Mouse (Mus musculus) common myeloid progenitor, adult 5-6 weeks (primary cell): ENCODE data around the gene Gm20518. TPM values are rescaled to one million over a fixed set of nuclear protein-coding genes. Genes with fewer than 3 reads are reported as not detected.

Experiments
- ATAC-seq: replicated peaks from 2 replicates; pipeline ENCODE4 v1.8.0; 2016; ENCODE audit warnings: low read depth, mild to moderate bottlenecking, moderate TSS enrichment, inconsistent platforms; ENCODE audit not compliant: poor library complexity, severe bottlenecking
- total RNA-seq: library from RNA; stranded (forward); fragments of 200-1000, 187-1606 nt; gene quantifications from 2 replicates; pipeline ENCODE4 v1.2.3, GENCODE M21; 2017

Gm20518 gene
- total RNA-seq, result 1.1 TPM in 1 of 2 replicates, not detected in the other

DNA sequence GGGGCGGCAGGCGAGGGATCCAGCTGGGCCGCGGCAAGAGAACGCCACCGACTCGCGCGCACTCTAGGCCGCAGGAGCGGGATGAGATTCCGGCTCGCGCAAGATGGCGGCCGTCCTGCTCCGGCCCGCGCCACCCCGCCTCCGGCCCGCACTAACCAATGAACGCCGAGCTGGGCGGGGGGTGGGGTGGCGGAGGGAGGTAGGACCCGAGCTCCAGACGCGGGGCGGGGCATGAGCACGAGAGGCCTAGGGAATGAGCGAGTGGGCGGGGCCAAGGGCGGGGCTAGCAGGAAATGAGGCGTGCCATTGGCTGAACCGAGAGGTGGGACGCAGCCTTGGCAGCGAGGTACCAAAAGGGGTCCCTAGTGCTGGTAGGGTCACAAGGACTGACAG is at the start of gene Gm20518:
TSS of gene Gm20518 (minus strand) at position 105 of the 393 bp plus-strand sequence.
- peak; percentile 92 for ATAC-seq

- ATAC-seq, result peak; percentile 51
Observed at GRCm38 (mm10) chr16:17939255-17939751, 47.8 kb upstream of the Gm20518 start.

DNA sequence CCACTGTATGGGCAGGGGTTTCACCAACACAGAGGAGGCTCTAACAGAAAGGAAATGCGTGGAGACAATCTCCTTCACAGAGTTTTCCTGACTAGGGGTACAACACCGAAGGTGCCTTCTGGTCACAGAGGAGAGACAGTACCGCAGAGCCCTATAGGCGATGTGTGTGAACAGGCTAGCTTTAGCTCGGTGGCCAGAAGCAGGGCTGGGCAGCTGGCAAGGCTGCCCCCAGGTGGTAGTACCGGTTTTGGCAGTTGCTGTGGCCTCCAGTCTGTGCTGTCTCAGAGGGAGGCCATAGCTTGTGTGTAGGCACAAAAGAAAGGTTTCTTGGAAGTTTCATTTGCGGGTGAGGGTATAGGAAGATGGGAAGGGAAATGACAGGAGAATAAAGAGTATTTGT is 47.4 kb upstream of the Gm20518 start:
- peak; percentile 92 for ATAC-seq

DNA sequence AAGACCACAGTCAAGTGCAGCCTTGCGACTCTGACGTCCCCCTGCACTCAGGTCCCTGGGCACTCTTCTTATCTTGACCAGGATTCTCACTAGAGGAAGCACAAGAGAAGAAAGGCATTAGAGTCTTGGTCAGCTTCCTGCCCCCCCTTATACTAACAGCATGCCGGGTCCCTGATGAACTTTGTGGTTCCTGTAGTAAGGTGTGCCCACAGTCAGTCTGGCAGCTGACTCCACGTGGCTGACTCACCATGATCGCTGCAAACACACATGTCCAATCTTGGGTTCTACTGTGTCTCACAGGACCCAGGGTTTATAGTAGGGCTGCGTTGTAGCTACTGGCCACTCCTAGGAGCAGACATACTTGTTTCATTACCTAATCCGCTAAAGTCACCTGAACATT is 46.7 kb upstream of the Gm20518 start:
- ATAC-seq, result 0 out of 2 replicates have a peak, but pooled peaks have one; percentile 1

DNA sequence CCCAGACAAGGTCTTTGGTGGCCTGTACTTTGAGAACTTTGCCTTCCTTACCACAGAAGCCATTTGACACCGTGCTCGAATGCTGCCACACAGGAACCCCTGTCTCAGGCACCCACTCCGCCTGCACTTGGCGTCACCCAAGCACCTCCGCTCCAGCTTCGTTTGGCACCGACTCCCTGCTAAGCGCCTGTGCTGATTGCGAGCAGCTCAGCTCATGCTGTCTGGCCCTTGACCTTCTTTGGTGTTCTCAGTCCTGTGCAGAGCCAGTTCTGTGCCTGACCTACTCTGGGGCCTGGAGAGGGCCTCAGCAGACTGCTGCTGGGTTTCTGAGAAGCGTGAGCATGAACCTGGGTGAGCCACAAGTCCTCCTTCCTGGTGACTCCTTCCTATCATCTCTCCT is 45.3 kb upstream of the Gm20518 start:
- ATAC-seq, result no peak

DNA sequence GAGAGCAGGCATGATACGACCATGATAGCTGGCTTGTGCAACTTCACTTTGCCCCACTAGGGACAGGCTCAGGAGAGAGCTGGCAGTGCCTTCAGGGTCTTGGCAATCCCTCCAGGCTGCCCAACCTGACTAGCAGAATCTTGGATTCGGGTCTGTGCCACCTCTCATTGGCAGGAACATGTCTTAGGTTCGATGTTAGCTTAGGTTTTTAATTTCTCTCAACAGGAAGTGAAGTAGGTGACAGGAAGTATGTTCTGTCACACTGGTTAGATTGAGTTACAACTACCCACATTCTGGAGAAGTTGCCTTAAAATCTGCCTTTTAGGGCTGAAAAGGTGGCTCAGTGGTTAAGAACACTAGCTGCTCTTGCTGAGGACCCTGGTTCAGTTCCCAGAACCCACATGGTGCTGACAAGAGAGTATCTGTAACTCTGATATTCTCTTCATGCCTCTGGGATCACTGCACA is 43.0 kb upstream of the Gm20518 start:
- peak; percentile 43; the same call in 1 of the 2 replicates for ATAC-seq

DNA sequence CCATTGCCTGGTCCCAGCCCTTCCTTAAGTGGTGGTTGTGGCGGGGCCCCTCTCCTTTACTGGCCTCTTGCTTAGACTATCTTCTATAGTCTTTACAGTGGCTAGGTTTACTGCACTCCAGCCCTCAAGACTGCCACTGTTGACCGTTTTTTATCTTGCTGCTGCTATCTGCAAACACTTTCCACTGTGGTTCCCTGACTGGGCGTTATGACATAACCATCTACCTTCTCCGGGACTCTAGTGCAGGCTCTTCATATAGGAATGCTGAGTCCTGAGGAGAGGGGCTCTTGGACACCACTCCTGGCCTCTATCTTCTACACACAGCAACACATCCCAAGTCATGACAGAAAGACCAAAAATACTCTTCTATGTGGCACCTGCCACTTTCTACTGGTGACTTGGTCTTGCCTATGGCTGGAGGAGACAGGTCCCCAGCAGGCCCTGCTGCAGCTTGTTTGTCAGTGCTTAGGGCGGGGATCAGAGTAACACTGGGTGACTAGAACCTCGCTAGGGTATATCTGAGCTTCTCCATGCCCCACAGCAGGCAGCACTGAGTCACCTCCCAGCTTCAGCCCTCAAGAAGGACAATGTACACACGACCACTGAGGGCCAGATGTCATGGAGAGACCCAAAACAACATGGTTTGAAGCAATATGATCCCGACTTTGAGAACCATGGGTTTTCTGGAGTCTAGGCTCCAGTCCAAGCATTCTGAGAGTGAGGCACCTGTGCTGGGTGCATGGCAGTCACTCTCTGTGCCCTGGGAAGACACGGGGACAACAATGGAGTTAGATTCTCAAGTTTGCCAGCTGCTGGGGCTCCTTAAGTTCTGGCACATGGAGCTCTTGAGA is 42.3 kb upstream of the Gm20518 start:
- peak; percentile 20 for ATAC-seq

- ATAC-seq, result no peak
Observed at GRCm38 (mm10) chr16:17931906-17932460, 40.5 kb upstream of the Gm20518 start.

DNA sequence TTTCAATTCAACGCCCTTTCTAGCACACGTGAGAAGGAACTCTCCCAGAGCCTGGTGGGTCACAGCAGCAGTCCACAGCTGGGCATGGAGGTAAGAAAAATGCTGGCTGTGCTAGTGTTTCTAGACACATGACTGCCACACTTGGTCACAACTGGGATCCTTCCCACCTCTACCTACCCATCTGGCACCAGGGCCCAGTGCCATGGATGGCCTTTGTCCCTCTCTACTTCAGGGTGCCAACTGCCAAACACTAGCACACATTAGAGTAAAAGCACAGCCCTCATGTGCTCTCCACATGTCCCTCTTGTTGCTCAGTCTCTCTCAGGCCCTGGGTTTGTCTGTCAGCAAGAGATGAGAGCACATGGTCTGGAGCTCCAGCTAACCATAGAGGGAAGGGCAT is 38.2 kb upstream of the Gm20518 start:
- ATAC-seq, result no peak

GRCm38 (mm10) chr16:17929211-17929610 is 37.7 kb upstream of the Gm20518 start:
- ATAC-seq, result no peak

- ATAC-seq, result peak; percentile 83
Observed at GRCm38 (mm10) chr16:17928627-17929104, 37.2 kb upstream of the Gm20518 start.

- ATAC-seq, result peak; percentile 61
Observed at GRCm38 (mm10) chr16:17928087-17928580, 36.7 kb upstream of the Gm20518 start, which contains the start of gene Slc25a1. Slc25a1 (minus strand) TSS chr16:17928219.

DNA sequence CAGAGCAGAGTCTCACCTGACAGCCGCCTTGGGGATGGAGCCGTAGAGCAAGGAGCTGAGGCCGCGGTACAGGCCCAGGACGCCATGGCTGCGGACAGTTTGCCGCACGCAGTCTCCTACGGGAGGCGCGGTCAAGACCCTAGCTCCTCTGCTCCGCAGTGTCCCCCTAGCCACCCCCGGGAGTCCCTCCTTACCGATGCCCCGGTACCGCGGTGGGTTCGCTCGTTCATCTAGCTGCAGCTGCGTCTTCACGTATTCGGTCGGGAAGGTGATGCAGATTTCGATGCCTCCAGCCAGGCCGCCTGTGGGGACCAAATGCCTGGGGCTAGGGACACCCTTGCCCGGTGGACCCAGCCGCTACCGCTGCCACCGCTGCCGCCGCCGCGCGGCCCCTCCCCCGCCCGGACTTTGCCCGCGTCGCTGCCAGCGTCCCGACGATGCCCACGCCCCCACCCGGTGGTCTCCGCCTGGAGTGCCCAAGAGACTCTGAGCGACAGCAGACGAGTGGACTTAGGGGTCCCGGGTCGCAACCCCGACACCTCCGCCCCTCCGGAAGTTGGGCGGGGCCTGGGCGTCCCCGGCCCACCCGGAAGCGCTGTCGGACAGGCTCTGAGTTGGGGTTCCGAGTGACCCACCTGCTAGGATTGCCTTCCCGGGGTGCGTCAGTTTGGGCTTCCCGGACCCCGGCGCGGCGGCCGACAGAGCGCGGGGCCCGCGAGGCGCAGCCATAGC is 36.0 kb upstream of the Gm20518 start:
- ATAC-seq, result peak; percentile 10; the same call in 1 of the 2 replicates

- 0 out of 2 replicates have a peak, but pooled peaks have one; percentile 10 for ATAC-seq
Observed at GRCm38 (mm10) chr16:17922163-17922538, 30.7 kb upstream of the Gm20518 start.

DNA sequence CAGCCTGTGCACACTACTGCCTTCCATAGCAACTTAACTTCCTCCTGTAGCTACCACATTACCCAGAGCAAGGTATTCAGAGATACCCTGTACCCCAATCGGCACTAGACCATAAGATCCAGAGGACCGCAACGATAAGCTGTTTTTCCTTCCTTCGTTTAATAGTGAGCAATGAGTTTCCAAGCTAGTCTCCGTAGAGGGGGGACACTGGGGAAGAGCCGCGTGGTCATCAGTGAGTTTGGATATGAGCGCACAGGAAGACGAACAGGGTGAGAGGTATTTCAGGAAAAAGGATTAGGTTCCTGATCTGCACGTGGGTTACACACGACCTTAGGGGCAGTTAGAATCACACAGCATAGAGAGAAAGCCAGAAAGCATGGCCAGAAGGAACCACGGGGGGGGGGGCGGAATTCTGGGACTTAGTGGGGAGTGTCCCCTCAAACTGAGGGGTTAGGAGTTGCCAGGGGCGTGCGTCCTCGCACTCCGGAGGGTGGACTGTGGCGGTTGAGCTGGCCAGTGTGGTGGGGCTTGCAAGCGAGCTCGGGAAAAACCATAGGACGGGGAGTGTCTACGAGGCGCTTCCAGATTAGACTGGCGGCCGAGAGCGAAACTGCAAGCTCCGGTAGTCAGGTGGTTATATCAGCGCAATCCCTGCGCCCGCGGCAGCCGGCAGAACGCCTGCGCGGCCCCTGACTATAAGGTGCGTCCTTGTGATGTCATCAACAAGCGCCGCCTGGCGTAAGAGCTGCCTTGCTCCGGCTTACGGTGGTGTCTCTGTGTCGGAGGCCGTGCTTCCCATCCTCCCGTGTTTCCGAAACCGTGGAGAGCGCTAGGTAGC is 30.1 kb upstream of the Gm20518 start:
- peak; percentile 91 for ATAC-seq

DNA sequence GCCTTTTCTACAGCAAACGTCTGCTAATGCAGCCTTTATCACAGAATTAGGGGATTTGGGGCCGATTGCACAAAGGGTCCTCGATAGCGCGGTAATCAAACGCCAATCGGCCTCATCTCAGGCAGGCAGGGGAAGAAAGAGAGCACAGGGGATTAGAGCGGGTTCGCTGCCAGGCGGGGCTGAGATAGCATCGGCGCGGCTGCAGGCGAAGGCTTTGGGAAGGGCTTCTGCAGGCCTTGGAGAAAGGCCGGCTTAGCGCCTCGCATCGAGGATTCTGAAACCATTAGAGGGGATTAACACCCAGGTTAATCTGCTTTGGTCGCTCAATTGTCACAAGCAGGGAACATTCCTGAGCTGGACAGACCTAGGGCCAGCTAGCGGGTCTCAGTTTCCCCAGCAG is 29.1 kb upstream of the Gm20518 start:
- ATAC-seq, result no peak

- ATAC-seq, result peak; percentile 10; the same call in 1 of the 2 replicates
Observed at GRCm38 (mm10) chr16:17914307-17915249, 23.1 kb upstream of the Gm20518 start, which contains the start of gene Gsc2. Gsc2 (minus strand) TSS chr16:17915059.

GRCm38 (mm10) chr16:17911052-17911595 is 19.7 kb upstream of the Gm20518 start, which contains the start of gene Ess2:
Ess2 (minus strand) TSS chr16:17911348.
- peak; percentile 95 for ATAC-seq
